Mouse (Mus musculus) left cerebral cortex, adult 2 months (tissue): ENCODE results near the gene Nkiras1. TPM values are rescaled to one million over a fixed set of nuclear protein-coding genes. Genes with fewer than 3 reads are reported as not detected.

Experiments used
- DNase-seq, 2 experiments: peaks; one replicate each; pipeline ENCODE4 v3.0.0; 2021 to 2022; ENCODE audit warnings: low spot score in 2 of 2, mixed read lengths in 1 of 2; ENCODE audit errors: extremely low spot score in 1 of 2
- H3K27ac ChIP-seq: fragments of 200-600 bp; 2 replicates; pipeline ENCODE4 v1.8.1; 2022
- H3K4me3 ChIP-seq: fragments of 200-600 bp; 2 replicates; pipeline ENCODE4 v1.8.1; 2022
- CTCF ChIP-seq: fragments of 200-600 bp; IDR thresholded peaks from 2 replicates; pipeline ENCODE4 v1.8.1; 2022; ENCODE audit warnings: antibody characterized with exemption, mild to moderate bottlenecking, moderate library complexity
- intact Hi-C: fragments of 180-260 bp; cut with DNase I; formaldehyde crosslinking; loops from one replicate; pipeline ENCODE4 v1.15.1; 2025
- total RNA-seq, 2 experiments: library from RNA; stranded (reverse); gene quantifications; 2 replicates each; pipeline ENCODE4 v1.2.3; 2021

The Nkiras1 gene
- total RNA-seq, 2 experiments from 2014 or later, result 97.0 to 107 TPM

GRCm38 (mm10) chr14:18317457-18318411 is 46.8 kb downstream of the Nkiras1 start:
- H3K4me3 ChIP-seq, result no peak overlapping the region
- intact Hi-C loops, result no loop called here
- no peak overlapping the region for H3K27ac ChIP-seq
- no peak for TF ChIP-seq CTCF
- no peak for DNase-seq

GRCm38 (mm10) chr14:18326968-18327672 is 56.2 kb downstream of the Nkiras1 start:
- H3K27ac ChIP-seq, result peak overlapping the region; percentile 59
- intact Hi-C loops, result loop anchor here (2.0 kb wide), 1 partner anchor 56 kb away; the partner anchor contains the start of genes Nkiras1 and Rpl15
- peak overlapping the region; percentile 55 for H3K4me3 ChIP-seq
- DNase-seq, result peak; percentile 23
- TF ChIP-seq CTCF, result peak; percentile 16; the same call in 1 of the 2 replicates

- peak overlapping the region; percentile 70 for H3K27ac ChIP-seq
- TF ChIP-seq CTCF, result no peak
- intact Hi-C loops, result loop anchor here (1.0 kb wide), 1 partner anchor 61 kb away; no protein-coding TSS in a partner anchor
- peak; percentile 43 to 52 for DNase-seq
- H3K4me3 ChIP-seq, result peak overlapping the region; percentile 58
These were observed 60.1 kb downstream of the Nkiras1 start for GRCm38 (mm10) chr14:18330789-18331692.

- peak within 1 kb of the TSS; percentile 70 for H3K27ac ChIP-seq
- intact Hi-C loops, result loop anchor here (1.0 kb wide), 1 partner anchor 61 kb away; no protein-coding TSS in a partner anchor
These were observed 60.8 kb downstream of the Nkiras1 start, which contains the start of gene Ube2e1 for GRCm38 (mm10) chr14:18331693-18332131. Ube2e1 (minus strand) TSS chr14:18331859.

More at GRCm38 (mm10) chr14:18331693-18332131, 60.8 kb downstream of the Nkiras1 start, which contains the start of gene Ube2e1:
- peak; percentile 68 to 70 for DNase-seq
- TF ChIP-seq CTCF, result no peak
- peak within 1 kb of the TSS; percentile 58 for H3K4me3 ChIP-seq

Other genes starting within 250 kb of the Nkiras1 start
- 10 to 100 TPM; 74.2 to 97.1 TPM for gene Nr1d2, start 32.0 kb upstream of the Nkiras1 start, total RNA-seq
- gene Rpl15, start 255 bp downstream of the Nkiras1 start, total RNA-seq, result 100 to 1,000 TPM; 339 to 400 TPM
- gene Ube2e1, start 60.7 kb downstream of the Nkiras1 start, total RNA-seq, result 100 to 1,000 TPM; 119 to 123 TPM